ENCODE assay signal across 21 mouse cellular contexts in the genomic region with DNA sequence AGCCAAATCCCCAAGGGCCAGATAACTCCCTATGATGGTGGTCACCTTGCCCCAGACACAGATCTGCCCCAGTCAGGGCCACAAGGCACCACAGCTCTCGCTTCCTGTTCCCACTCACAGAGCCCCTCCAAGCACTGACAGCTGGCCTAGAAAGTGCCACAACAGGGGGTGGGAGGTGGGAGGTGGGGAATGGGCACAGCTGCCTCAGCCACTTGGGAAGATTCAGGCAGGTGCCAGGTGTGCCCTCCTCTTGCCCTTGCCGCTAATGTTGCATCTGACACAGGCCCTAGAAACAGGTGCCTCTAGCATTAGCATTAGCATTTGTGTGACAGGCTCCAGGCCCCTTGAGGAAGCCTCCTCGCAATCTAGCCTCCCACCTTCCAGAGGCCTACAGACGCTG. TPM values are rescaled to one million over a fixed set of nuclear protein-coding genes. Genes with fewer than 3 reads are reported as not detected.
"Had no signal": no experiment of that assay in that cellular context is flagged by ENCODE, and none has a peak within 500 bp of the region (broad histone marks: within the 10 kb centered on the region; RNA-seq: fewer than 3 reads in every experiment).

No protein-coding gene starts in this region.

- H3K4me3 ChIP-seq: limb, embryonic 15.5 days; liver, embryonic 12.5 days; lung, embryonic 15.5 days; megakaryocyte, embryonic 14.5 days; stomach, embryonic 15.5 days had no signal

- H3K4me2 ChIP-seq: limb, embryonic 15.5 days; liver, embryonic 12.5 days; lung, embryonic 15.5 days; stomach, embryonic 15.5 days had no signal

- H3K4me1 ChIP-seq: limb, embryonic 15.5 days; liver, embryonic 12.5 days; lung, embryonic 15.5 days; megakaryocyte, embryonic 14.5 days; stomach, embryonic 15.5 days had no signal

- H3K9me3 ChIP-seq: limb, embryonic 15.5 days; liver, embryonic 12.5 days; lung, embryonic 15.5 days; megakaryocyte, embryonic 14.5 days; stomach, embryonic 15.5 days had no signal

- H3K27ac ChIP-seq: limb, embryonic 15.5 days; liver, embryonic 12.5 days; lung, embryonic 15.5 days; macrophage; stomach, embryonic 15.5 days had no signal

- H3K36me3 ChIP-seq: limb, embryonic 15.5 days; liver, embryonic 12.5 days; lung, embryonic 15.5 days; stomach, embryonic 15.5 days had no signal

- H3K27me3 ChIP-seq: limb, embryonic 15.5 days; lung, embryonic 15.5 days; stomach, embryonic 15.5 days had no signal

- H3K9ac ChIP-seq: limb, embryonic 15.5 days; liver, embryonic 12.5 days; lung, embryonic 15.5 days; stomach, embryonic 15.5 days had no signal

- DNase-seq: kidney, adult 8-10 months; kidney, postnatal 25 days; layer of hippocampus, postnatal 36 days; lung, postnatal 14 days; right cerebral cortex, postnatal 14 days; thymus, adult 2 months; thymus, postnatal 25 days had no signal

- ATAC-seq: intestine, postnatal 0 days; liver, embryonic 12.5 days had no signal

RNA-seq across cellular contexts. Expression of a gene that starts 14.8 kb away (rescaled TPM):
- polyA plus RNA-seq: macrophage had no signal

RNA-seq across cellular contexts. Expression of a gene that starts 16.8 kb away (rescaled TPM):
- total RNA-seq: layer of hippocampus, postnatal 36 days; left cerebral cortex, adult 8-10 months; left cerebral cortex, postnatal 25 days had no signal
- polyA plus RNA-seq: kidney, embryonic 16.5 days; limb, embryonic 11.5 days; limb, embryonic 15.5 days; liver, embryonic 12.5 days; liver, embryonic 16.5 days; lung, embryonic 15.5 days; macrophage; spleen, adult 2 months; stomach, embryonic 15.5 days; urinary bladder, adult 2 months had no signal

RNA-seq across cellular contexts. Expression of a gene that starts 40.1 kb away (rescaled TPM):
- total RNA-seq: layer of hippocampus, postnatal 36 days; left cerebral cortex, postnatal 25 days had no signal
- polyA plus RNA-seq: limb, embryonic 11.5 days; limb, embryonic 15.5 days; liver, embryonic 12.5 days; macrophage; spleen, adult 2 months had no signal

RNA-seq across cellular contexts. Expression of a gene that starts 41.6 kb away (rescaled TPM):
- polyA plus RNA-seq: intestine, postnatal 0 days; kidney, embryonic 16.5 days; limb, embryonic 11.5 days; liver, embryonic 12.5 days; liver, embryonic 16.5 days; lung, embryonic 15.5 days; macrophage; spleen, adult 2 months; stomach, embryonic 15.5 days; urinary bladder, adult 2 months had no signal

RNA-seq across cellular contexts. Expression of a gene that starts 48.9 kb away (rescaled TPM):
- total RNA-seq: layer of hippocampus, postnatal 36 days; left cerebral cortex, adult 8-10 months; left cerebral cortex, postnatal 25 days had no signal
- polyA plus RNA-seq: intestine, postnatal 0 days; liver, embryonic 12.5 days; macrophage; spleen, adult 2 months; urinary bladder, adult 2 months had no signal
